Mouse (Mus musculus) megakaryocyte, embryonic 14.5 days (primary cell): ENCODE measurements at regions not wholly inside any gene's neighbourhood (a gene's known extent, or its start where the extent isn't known, plus 50 kb on each side); places are given as distances from the start of the nearest gene placed in this dataset.

Source experiments
- FLI1 ChIP-seq: IDR thresholded peaks from 2 replicates; pipeline ENCODE4 v1.6.1; 2012; ENCODE audit warnings: low read length, inconsistent platforms, mixed read lengths
- GATA1 ChIP-seq: IDR thresholded peaks from 3 replicates; pipeline ENCODE4 v1.6.1; 2012; ENCODE audit warnings: mixed read lengths, low read length, inconsistent platforms, borderline replicate concordance

DNA sequence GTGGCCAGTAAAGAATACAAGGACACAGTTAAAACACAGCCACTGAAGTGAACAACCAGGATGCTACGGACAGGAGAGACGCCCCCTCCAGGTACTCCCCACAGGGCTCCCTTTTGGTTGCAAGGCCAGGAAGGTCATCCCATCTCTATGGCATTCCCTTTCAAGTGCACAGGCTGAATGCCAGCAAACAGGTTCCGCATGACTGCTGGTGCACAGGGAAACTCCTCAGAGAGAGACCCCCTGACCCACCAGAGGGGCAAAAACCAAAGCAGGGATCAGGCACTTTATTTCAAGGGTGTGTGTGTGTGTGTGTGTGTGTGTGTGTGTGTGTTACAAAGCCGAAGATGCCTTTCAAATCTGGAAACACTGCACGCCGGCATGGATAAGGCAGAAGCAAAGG, 721.1 kb downstream of the Nr2f2 start:
- TF ChIP-seq GATA1 (no peak), FLI1 (no peak)
